Mouse (Mus musculus): ENCODE data around the gene Mr1.
A peak's percentile ranks its signal among the peaks of the same experiment; 100 is the strongest.

Mr1 gene

DNA sequence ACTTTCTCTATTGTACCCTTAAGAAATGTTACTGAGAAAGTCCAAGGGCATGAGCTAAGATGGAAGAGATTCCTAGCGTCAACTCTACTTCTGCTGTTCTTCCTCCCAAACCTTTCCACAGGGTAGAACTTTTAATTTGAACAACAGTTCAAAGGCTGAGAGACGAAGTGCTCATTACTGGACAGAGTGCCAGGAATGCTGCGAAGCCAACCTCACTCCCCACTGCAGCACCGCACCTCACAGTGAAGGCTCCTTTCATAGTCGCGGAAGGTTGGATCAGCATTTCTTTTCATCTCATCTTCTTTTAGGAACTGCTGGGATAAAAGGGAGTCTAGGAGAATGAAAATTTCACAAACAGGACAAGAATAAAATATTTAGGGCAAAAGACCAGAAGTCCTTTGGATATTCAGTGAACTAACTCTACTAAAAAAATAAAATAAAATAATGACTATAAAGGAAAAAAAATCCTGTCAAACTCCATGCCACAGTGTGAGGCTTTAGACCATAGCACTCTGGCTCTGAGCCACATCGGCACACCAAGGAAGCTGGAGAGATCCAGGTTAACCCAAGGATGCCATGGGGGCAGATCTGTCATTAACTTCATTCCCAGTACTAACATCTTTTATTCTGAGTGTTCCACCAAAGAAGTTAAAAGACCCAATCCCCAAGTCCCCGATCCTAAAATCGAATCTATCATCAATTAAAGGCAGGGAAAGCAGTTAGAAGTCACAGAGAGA, 52.5 kb downstream of the Mr1 start:
- peak; percentile 46 to 62 for DNase-seq

DNA sequence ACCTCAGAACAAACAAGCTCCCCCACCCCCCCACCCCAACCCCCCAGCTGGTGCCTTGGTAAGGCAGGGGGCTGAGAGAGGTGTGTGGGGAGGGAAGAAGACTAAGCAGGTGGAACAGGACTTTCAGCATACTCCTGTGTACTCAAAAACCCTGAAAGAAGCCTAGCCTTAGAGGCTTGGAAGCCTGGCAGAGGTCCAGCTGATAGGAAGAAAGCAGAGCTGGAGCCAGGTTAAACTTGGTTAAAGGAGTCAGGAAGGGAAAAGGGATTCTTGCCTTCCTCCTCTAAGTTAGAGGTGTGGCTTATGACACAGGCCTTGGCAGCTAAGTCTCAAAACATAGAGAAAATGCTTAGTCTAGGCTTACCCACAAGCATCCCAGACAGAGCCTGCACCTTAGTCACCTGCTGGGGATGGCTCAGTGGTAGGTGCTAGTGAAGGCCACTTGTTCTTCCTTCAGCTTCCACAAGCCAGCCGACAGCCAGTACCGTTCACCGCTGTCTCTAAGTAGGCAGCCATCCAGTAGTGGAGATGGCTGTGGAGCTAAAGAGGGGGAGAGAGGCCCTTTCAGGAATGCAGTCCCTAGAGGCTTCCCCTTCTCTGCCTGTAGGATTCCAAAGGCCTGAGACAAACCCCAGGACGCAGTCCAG, 53.3 kb downstream of the Mr1 start:
- peak; percentile 72 to 78 for DNase-seq

DNA sequence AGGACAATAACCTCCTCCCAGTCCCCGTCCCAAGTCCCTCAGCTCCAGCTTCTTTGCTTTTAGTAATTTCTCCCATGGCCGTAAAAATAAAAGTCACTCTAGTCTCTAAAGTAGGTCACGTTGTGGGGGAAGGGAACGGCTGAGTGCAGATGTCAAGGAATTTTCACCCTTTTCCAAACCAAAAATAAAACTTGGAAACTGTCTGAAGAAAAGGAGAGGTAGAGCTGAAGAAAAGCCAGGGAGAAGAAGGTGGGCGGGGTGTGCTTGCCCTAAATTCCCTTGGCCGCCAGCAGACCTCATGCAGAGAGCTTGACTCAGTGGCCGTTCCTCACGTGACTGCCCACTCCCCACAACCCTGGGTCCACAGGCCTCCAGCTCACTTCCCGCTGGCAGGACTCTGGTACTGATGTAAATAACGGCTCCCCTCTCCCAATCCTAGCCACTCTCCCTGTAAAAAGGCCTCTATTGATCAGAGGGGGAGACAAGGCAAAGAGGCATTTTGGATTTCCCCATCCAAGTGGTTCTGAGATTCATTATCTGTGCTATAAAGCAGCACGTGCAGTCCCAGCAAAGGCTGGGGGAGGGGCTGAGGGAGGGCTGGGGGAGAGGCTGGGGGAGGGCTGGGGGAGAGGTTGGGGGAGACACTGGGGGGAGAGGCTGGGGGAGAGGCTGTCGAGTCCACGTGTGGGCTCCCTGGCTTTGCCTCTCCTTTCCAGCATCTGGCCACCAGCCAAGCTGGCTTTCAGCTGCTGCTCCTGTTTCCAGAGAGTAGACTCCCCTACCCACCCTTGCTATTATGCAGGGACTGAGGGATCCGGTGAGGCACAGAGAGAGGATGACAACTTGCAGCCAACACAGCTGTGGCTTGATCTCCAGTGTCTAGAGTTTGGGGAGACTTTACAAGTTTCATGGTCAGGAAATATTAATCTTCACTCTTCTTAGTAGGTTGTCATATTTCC, 54.5 kb downstream of the Mr1 start:
- peak; percentile 75 to 78 for DNase-seq

DNA sequence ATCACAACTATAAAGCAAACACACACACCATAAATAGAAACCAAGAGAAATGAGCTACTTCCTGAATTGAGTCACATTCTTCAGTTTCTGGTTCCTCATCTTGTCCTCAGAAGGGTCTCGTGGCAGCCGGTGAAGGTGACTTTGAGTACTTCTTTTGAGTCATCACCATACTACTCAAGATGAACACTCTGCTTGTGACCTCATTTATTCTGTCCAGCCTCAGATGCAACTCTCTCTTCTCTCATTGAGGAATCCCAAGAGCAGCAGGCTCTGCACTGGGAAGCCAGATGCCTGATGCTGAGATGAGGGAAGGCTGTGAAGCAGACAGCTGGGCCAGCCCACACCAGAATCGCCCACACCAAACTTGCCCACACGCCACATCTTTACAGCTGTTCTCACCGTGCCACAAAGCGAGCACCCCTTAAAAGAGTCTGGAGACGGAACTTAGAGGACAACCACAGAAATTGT, 55.2 kb downstream of the Mr1 start:
- no peak for DNase-seq

DNA sequence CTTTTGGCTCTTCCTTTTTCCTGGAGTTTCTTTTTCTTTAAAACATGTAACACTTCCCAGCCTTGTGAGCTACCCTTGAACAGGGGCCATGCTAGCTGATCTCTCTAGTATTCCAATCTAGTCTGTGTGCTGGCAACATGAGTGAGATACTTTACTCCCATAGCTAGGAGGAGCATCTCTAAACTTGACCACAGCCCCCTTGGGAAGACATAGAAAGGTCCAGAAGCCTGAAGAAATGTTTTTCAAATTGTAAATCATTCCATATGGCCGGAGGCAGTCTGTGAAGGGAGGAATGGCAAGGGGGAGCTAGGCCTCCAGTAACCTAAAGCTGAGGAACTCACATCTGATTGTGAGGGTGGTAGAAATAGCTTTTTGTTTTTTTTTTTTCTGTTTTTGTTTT, 55.9 kb downstream of the Mr1 start:
- DNase-seq: peak in 1 of 2 experiments; percentile 12

DNA sequence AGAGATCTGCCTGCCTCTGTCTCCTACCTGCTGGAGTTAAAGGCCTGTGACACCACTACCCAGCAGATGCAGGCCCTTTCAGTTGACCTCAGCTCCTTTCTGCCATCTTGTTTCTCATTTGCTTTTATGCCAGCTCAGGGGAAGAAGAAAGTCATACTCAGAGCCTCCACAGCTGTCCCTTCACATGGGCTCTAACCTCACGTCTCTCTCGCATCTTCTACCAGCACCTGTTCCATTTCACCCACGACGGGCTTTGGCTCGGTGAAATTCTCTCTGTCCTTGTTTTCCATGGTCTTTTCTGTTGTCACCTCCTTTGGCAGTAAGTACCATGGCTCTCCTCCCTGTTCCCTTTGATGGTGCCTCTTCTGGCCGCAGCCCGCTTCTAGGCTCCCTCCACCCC, 56.3 kb downstream of the Mr1 start:
- peak in 1 of 2 experiments; percentile 15 for DNase-seq

DNA sequence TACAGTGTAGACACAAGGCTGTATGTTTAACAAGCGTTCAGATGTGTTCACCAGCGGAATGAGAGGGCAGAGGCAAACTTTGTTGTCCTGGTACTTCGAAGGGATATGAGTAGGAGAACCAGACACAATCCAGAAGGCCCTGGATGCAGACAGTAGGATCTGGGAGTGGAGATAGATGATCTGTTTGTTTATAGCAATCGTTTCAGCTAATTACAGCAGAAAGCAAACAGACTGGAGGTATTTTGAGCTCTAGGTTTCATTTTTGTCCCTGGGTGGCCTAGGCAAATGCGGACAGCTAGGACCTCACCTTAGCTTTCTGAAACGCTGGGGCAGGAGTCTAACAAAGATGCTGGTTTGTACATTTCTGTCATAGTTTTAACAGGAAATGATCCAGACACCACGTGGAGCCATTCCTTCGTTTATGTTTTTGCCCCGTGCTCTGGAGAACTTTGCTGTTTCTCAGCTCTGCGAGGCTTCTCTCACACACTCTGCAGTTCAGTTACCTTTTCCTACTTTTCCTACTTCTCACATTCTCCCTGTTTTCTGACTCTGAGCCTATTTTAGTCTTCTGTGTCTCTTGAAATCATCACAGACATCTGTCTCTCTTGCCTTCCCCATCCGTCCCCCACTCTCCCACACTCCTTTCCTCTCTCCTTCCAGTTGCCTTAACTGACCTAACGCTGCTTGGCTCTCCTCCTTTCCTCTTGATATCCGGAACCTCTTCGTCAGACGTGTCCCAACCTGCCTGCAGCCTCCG, 57.6 kb downstream of the Mr1 start:
- no peak for DNase-seq

DNA sequence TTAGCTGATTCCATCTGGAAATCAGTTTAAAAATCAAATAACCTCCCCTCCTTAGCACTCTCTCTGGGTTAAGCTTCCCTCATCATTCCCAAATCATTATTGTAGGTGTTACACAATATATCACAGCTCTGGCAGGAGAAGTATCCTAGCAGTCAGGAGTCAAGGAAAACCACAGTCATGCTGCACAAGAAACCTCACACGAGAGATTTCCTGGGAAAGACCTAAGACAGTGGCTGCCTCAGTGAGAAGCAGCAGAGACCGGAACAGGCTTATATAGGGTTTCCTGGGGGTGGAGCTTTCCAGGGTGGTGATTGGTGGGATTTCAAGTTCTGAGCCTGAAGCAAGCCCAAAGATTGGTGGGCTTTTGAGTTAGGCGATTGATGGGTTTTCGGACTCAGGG, 58.6 kb downstream of the Mr1 start:
- no peak for DNase-seq

DNA sequence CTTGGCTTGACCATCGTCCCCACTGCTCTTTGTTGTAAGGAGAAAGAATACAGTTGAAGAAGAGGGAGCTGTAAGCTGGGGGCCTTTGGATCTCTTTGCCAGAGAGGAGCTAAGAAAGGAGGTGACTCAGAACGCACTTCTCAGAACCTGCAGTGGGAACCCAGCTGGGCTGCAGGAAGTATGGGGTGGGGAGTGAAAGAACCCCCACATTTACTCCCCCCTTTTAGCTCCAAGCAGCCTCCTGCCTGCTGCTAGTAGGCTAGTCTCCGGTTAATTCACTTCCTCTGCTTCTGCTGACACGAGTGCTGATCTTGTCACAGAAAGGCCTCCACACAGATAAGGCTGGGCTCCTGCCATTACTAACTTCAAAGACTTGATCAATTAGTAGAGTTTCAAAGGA, 59.7 kb downstream of the Mr1 start:
- no peak for DNase-seq

DNA sequence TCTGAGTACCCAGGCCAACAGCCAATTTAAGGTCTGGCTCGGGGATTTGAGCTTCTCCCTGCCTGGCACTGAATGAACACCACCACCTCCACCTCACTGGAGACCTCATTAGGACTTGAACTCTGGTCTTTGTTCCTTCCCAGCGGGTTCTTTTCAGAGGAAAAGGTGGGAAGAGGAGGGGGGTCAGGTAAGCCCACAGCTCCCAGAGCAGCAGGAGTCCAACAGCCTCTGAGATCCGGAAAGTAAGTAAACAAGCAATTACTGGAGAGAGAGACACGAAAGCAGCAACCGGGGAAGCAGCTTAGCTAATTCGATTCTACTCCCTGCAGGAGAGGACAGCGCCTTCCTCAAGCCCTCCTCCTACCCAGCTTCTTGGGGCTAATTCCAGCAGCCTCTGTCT, 60.2 kb downstream of the Mr1 start:
- DNase-seq: peak; percentile 27 to 56

DNA sequence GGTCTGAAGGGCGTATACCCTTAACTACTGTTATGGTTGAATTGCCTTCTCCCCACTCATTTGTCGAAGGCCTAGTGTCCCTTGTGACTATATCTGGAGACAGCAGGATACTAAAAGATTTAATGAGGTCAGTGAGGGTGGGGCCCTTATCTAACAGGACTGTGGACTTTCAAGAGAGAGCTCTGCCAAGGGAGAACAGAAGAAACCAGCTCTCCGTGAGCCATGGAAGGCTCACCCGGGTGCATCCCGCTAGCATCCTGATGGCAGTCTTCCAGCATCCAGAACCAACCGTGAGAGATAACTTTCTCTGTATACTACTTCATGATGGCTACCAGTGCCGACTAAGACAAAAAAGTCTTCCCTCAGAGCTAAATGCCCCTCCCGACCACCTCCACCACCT, 61.8 kb downstream of the Mr1 start:
- peak; percentile 58 to 67 for DNase-seq

DNA sequence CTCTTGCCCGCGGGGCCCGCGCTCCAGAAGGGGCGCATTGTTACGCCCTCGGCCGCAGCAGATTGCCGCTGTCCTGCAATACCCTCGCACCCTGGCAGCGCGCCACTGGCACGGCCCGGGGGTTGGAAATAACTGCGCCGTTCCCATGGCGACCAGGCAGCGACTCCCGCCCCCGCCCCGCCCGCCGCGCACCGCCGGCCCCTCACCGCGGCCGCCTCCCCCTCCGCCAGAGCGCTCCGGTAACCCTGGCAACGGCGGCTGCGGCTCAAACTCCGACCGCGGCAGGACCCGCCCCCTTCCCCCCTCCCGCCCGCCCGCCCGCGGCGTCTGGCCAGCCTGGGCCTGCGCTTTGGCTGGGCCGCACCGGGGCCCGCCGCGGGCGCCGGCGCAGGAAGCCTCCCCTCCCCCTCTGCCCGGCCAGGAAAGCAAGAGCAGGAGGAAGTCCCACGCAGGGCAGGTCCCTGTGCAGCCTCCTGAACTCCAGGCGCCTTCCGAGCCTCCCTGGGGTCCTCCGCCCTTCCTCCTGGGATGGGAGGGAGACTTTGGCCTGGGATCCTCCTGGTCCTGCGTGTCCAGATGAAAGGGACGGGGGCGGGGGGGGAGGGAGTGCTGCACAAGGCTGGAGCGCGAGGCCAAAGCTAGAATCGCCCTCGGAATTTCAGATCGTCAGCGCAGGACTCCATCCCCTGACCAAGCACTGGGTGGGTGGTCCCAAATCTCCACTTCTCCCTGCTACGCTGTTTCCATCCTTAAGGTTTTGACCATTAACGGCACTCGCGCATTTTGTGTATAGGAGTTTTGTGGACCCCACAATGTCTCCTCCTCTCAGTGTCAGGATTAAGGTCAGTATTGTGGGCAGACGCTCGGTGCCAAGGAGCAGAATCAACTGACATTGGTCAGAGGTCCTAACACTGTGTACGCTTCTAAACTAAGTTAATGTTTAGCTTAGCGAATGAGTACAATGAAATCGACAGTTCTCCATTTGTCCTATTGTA, 63.0 kb downstream of the Mr1 start:
- DNase-seq: peak; percentile 98 to 99

DNA sequence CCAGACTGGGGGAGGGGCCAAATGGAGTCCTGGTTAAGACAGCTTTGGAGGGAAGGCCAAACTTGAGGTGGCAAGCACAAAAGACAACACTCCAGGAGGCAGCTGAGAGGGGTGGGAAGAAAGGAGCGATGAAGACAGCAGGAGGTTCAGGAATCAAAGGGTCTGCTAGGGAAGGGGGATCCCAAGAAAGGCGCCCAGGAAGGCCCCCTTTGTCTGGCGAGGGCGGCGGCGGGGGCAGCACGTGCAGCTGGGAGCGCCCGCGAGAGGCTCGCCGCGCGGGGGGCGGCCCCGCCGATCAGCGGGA, 63.7 kb downstream of the Mr1 start:
- peak; percentile 69 to 71 for DNase-seq

DNA sequence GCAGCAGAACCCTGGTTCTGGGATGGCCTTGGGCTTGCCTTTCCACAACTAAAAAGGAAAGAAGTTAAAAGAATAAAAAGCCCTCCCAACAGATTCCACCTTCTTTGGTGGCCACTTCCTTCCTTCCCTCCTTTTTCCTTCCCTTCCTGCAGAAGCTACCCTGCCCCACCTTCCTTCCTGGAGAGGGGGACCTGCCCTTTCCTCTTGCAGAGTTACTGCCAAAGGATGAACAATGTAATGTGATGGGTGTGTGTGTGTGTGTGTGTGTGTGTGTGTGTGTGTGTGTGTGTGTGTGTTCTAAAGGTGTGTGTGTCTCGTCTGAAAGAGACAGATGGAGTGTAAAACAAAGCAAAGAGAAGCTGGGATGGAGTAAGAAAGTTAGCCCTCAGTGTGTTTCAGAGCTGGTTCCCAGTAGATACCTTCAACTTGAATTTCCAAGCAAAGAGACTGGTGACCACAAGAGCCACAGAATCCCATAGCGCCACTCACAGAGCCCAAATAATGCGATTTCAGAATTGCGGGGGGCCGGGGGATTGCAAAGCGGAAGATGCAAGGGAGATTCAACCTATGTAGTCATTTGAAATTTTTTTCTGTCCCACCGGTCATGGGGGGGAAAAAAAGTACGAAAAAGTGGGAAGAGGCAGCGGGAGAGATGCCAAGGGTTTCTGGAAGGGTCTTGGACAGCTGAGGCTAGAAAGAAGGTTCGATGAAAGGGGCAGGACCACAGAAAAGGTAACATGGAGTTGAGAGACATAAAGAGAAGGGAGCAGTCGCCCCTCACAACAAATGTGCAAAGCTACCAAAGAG, 64.3 kb downstream of the Mr1 start:
- peak; percentile 52 to 74 for DNase-seq

DNA sequence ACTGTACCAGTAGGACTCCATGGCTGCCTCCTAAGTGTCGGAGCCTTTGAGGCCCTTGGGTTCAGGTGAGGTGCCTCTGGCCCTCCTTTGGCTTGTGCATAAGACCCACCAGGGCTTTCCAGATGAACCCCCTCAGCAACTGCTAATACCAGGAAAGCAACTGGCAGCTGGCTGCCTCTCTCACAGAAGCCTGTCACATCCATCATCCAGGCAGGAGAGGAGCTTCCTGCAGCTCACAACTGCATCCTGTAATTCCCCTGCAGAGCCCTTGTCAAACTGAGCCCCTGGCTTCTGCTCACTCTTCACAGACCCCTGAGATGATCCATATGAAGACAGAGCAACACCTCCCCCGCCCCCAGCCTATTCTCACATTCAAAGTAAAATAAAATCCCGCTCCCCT, 68.9 kb downstream of the Mr1 start:
- DNase-seq: peak in 1 of 2 experiments; percentile 54

Measured in kidney, postnatal 25 days (tissue).